Mouse (Mus musculus) megakaryocyte, embryonic 14.5 days (primary cell): ENCODE measurements at regions not wholly inside any gene's neighbourhood (a gene's known extent, or its start where the extent isn't known, plus 50 kb on each side); places are given as distances from the start of the nearest gene placed in this dataset.

Experiments used
- FLI1 ChIP-seq: IDR thresholded peaks from 2 replicates; pipeline ENCODE4 v1.6.1; 2012; ENCODE audit warnings: low read length, inconsistent platforms, mixed read lengths
- GATA1 ChIP-seq: IDR thresholded peaks from 3 replicates; pipeline ENCODE4 v1.6.1; 2012; ENCODE audit warnings: mixed read lengths, low read length, inconsistent platforms, borderline replicate concordance

GRCm38 (mm10) chr1:193451471-193452135 lies 81.5 kb upstream of the Camk1g start:
- TF ChIP-seq GATA1 = no peak
- no peak for TF ChIP-seq FLI1
